ENCODE assay signal across 17 mouse cellular contexts in the genomic region with DNA sequence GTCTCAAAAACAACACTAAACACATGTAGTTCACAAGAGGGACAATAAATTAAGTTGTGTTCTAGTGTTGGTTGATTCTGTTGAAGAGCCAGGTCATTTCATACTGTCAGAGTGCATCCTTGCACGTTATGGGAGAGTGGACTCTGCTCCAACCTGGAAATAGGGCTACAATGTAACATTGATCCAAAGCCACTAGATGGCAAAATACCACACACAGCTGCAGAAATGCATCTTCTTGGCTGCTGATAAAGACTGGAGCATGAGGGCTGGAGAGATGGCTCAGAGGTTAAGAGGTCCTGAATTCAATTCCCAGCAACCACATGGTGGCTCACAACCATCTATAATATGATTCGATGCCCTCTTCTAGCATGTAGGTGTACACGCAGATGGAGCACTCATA. TPM values are rescaled to one million over a fixed set of nuclear protein-coding genes. Genes with fewer than 3 reads are reported as not detected.
DNase-seq lines count a peak whose midpoint lies in the region; ATAC-seq and TF ChIP-seq lines count a peak whose summit lies in the region.
"Had no signal": no experiment of that assay in that cellular context is flagged by ENCODE, and none has a peak within 500 bp of the region (broad histone marks: within the 10 kb centered on the region; RNA-seq: fewer than 3 reads in every experiment).

No protein-coding gene starts in this region.

- ATAC-seq in kidney, postnatal 0 days (replicated peaks; ENCODE audit: low FRiP score, low read depth): no peak
- ATAC-seq: midbrain, embryonic 16.5 days had no signal

- no peak overlapping the region for H3K27ac ChIP-seq in kidney, postnatal 0 days
- H3K27ac ChIP-seq: embryonic facial prominence, embryonic 12.5 days; neural tube, embryonic 12.5 days; stomach, embryonic 15.5 days had no signal

- H3K27me3 ChIP-seq in kidney, postnatal 0 days (ENCODE audit: insufficient read depth, low read length): no peaks in the 10 kb centered on the region
- H3K27me3 ChIP-seq: embryonic facial prominence, embryonic 12.5 days; neural tube, embryonic 12.5 days; stomach, embryonic 15.5 days had no signal

- no peaks in the 10 kb centered on the region for H3K36me3 ChIP-seq in kidney, postnatal 0 days (ENCODE audit: insufficient read depth, low read length)
- H3K36me3 ChIP-seq: embryonic facial prominence, embryonic 12.5 days; neural tube, embryonic 12.5 days; stomach, embryonic 15.5 days had no signal

- no peaks in the 10 kb centered on the region for H3K9me3 ChIP-seq in kidney, postnatal 0 days (replicated peaks; ENCODE audit: low read length)
- H3K9me3 ChIP-seq: embryonic facial prominence, embryonic 12.5 days; neural tube, embryonic 12.5 days; stomach, embryonic 15.5 days had no signal

- H3K9ac ChIP-seq in kidney, postnatal 0 days (ENCODE audit: low read depth, low read length): no peak overlapping the region
- H3K9ac ChIP-seq: embryonic facial prominence, embryonic 12.5 days; neural tube, embryonic 12.5 days; stomach, embryonic 15.5 days had no signal

- no peak overlapping the region for H3K4me3 ChIP-seq in kidney, postnatal 0 days (replicated peaks; ENCODE audit: low read depth, low read length)
- H3K4me3 ChIP-seq: embryonic facial prominence, embryonic 12.5 days; neural tube, embryonic 12.5 days; stomach, embryonic 15.5 days had no signal

- peak; percentile 55 for TF ChIP-seq CTCF in kidney, postnatal 0 days (IDR thresholded peaks at IDR 0.05; ENCODE audit: low read depth)

- H3K4me2 ChIP-seq in kidney, postnatal 0 days (ENCODE audit: low read length): no peak overlapping the region
- H3K4me2 ChIP-seq: embryonic facial prominence, embryonic 12.5 days; neural tube, embryonic 12.5 days; stomach, embryonic 15.5 days had no signal

- peak; percentile 15 for DNase-seq in embryo, embryonic 10 days (ENCODE audit: low spot score)
- DNase-seq in embryo, embryonic 10.5 days (ENCODE audit: low spot score): no peak
- peak; percentile 40 for DNase-seq in kidney, postnatal 0 days (ENCODE audit: low spot score)
- DNase-seq in kidney, postnatal 14 days: no peak
- peak; percentile 41 for DNase-seq in retina, embryonic 14.5 days (ENCODE audit: low spot score)
- DNase-seq in retina, postnatal 1 day: no peak
- peak; percentile 52 for DNase-seq in testis, postnatal 14 days (ENCODE audit: low spot score)
- no peak for DNase-seq in spleen, postnatal 14 days (ENCODE audit: low spot score in 2 of 2)
- DNase-seq: B cell, adult 2 months; cerebellum, adult 8-10 months; heart, postnatal 14 days; kidney, postnatal 25 days; thymus, postnatal 4 days had no signal

- no peaks in the 10 kb centered on the region for H3K4me1 ChIP-seq in kidney, postnatal 0 days (replicated peaks; ENCODE audit: insufficient read depth, low read length)
- H3K4me1 ChIP-seq: embryonic facial prominence, embryonic 12.5 days; neural tube, embryonic 12.5 days; stomach, embryonic 15.5 days had no signal

- 69% methylated on average over 3 of the region's 3 CpGs for WGBS in kidney, postnatal 0 days

RNA-seq across cellular contexts. Expression of a gene that starts 43.3 kb away (rescaled TPM):
- 3.6 and 3.9 TPM in 2 replicates for polyA plus RNA-seq in kidney, postnatal 0 days (2015; fragmentation: Nextera tagmentation; extraction: Ambion mirVana)

RNA-seq across cellular contexts. Expression of a gene that starts 55.8 kb away (rescaled TPM):
- polyA plus RNA-seq in kidney, postnatal 0 days (2015; fragmentation: Nextera tagmentation; extraction: Ambion mirVana): 0.11 and 0.14 TPM in 2 replicates
- polyA plus RNA-seq: embryonic facial prominence, embryonic 12.5 days had no signal

Comparison
In these comparisons a context has a peak if more than half of its experiments do, and no peak if none do; other contexts are left out.
1. DNase-seq: peak in embryo, embryonic 10 days (single experiment), kidney, postnatal 0 days (single experiment), retina, embryonic 14.5 days (single experiment) and testis, postnatal 14 days (single experiment); none in embryo, embryonic 10.5 days (single experiment), kidney, postnatal 14 days (single experiment), retina, postnatal 1 day (single experiment) and spleen, postnatal 14 days (0 of 2).